Mouse (Mus musculus) lung, postnatal 0 days (tissue): ENCODE measurements around the gene Nxpe4.

Experiments
- CTCF ChIP-seq: IDR thresholded peaks from 2 replicates; pipeline ENCODE4 v1.5.1; 2016; ENCODE audit warnings: antibody characterized with exemption, mild to moderate bottlenecking
- EP300 ChIP-seq: IDR thresholded peaks from 2 replicates; pipeline ENCODE4 v1.6.1; 2016; ENCODE audit warnings: antibody characterized with exemption, mild to moderate bottlenecking, control low read depth

DNA sequence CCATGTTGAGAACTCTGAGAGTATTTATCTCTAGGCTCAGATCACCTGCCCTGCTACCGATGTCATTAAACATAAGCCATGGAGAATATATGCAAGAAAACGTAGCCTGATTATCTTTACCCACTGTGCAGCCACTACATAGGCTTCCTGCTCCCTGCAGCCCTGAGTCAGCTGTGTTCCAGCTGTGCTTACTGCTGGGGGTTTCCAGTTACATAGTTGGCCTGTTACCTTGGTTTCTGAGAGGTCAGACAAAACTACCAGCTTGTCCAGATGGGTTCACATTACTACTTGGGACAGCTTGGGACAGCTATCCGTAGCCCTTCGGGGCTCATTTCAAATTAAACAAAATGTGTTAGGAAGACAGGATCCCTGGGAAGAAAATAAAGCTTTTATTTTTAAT, 192.3 kb downstream of the Nxpe4 start:
- TF ChIP-seq EP300, result no peak
- no peak for TF ChIP-seq CTCF
